Mouse (Mus musculus) neural tube, embryonic 13.5 days (tissue): ENCODE results near the gene Pip4k2c. TPM values are rescaled to one million over a fixed set of nuclear protein-coding genes. Genes with fewer than 3 reads are reported as not detected.

Source experiments
- ATAC-seq: fragments of 200-750 bp; cut with Nextera tagmentation; 2 replicates; pipeline ENCODE4 v1.8.0; 2017; ENCODE audit warnings: low read depth, mild to moderate bottlenecking, moderate TSS enrichment, moderate library complexity
- H3K27ac ChIP-seq: fragments of 300-500 bp; sonication (generic); replicated peaks from 2 replicates; pipeline ENCODE4 v1.5.1; 2015; ENCODE audit warnings: moderate library complexity, mild to moderate bottlenecking, inconsistent platforms
- H3K27me3 ChIP-seq: fragments of 300-500 bp; sonication (generic); 2 replicates; pipeline ENCODE4 v1.6.1; 2015; ENCODE audit warnings: mild to moderate bottlenecking, inconsistent platforms
- H3K36me3 ChIP-seq: fragments of 300-500 bp; sonication (generic); 2 replicates; pipeline ENCODE4 v1.6.1; 2015; ENCODE audit warnings: mild to moderate bottlenecking, inconsistent platforms
- H3K4me1 ChIP-seq: fragments of 300-500 bp; sonication (generic); replicated peaks from 2 replicates; pipeline ENCODE4 v1.6.1; 2015; ENCODE audit warnings: inconsistent platforms
- H3K4me2 ChIP-seq: fragments of 300-500 bp; sonication (generic); 2 replicates; pipeline ENCODE4 v1.6.1; 2015; ENCODE audit warnings: inconsistent platforms, mild to moderate bottlenecking, moderate library complexity
- H3K4me3 ChIP-seq: fragments of 300-500 bp; sonication (generic); 2 replicates; pipeline ENCODE4 v1.5.1; 2015; ENCODE audit warnings: mild to moderate bottlenecking, inconsistent platforms
- H3K9ac ChIP-seq: fragments of 300-500 bp; sonication (generic); 2 replicates; pipeline ENCODE4 v1.6.1; 2015; ENCODE audit warnings: moderate library complexity, mild to moderate bottlenecking, inconsistent platforms
- H3K9me3 ChIP-seq: fragments of 300-500 bp; sonication (generic); 2 replicates; pipeline ENCODE4 v1.6.1; 2016; ENCODE audit warnings: inconsistent platforms
- WGBS: fragments of 180-500 bp; shearing (Covaris S2); methylation state at CpG from one replicate; pipeline ENCODE4 v1.1.7; 2015; 5-methylcytosine and 5-hydroxymethylcytosine counted together
- polyA plus RNA-seq: library from polyadenylated mRNA; unstranded; fragments of >200 nt; fragmentation: Nextera tagmentation; extraction: Ambion mirVana; gene quantifications from 2 replicates; pipeline ENCODE4 v1.2.1, GENCODE M21; 2015

The Pip4k2c gene
- polyA plus RNA-seq, 1 experiment from 2014 or later, result 20.2 TPM

- Histone ChIP-seq H3K27ac (no peak overlapping the region), H3K36me3 (no peaks in the 10 kb centered on the region), H3K9ac (no peak overlapping the region), H3K4me1 (no peaks in the 10 kb centered on the region), H3K9me3 (no peaks in the 10 kb centered on the region), H3K27me3 (no peaks in the 10 kb centered on the region), H3K4me2 (no peak overlapping the region), H3K4me3 (no peak overlapping the region)
- WGBS, result 88% methylated on average over 4 of the region's 4 CpGs
- ATAC-seq, result no peak
Measured at GRCm38 (mm10) chr10:127150471-127150872, 60.9 kb downstream of the Pip4k2c start.

GRCm38 (mm10) chr10:127147135-127147534 is 64.2 kb downstream of the Pip4k2c start:
- Histone ChIP-seq H3K36me3 (no peaks in the 10 kb centered on the region), H3K9ac (no peak overlapping the region), H3K4me2 (no peak overlapping the region), H3K27me3 (no peaks in the 10 kb centered on the region), H3K27ac (no peak overlapping the region), H3K4me3 (no peak overlapping the region), H3K9me3 (no peaks in the 10 kb centered on the region), H3K4me1 (no peaks in the 10 kb centered on the region)
- ATAC-seq, result no peak
- WGBS, result 86% methylated on average over 6 of the region's 6 CpGs

Other genes with a start within 250 kb of the Pip4k2c start
- 21.9 and 26.9 TPM in 2 replicates for gene Ctdsp2, start 232.9 kb downstream of the Pip4k2c start, polyA plus RNA-seq
- gene Avil, start 210.9 kb downstream of the Pip4k2c start, polyA plus RNA-seq, result 23.0 and 36.0 TPM in 2 replicates
- 53.3 and 65.1 TPM in 2 replicates for gene Tsfm, start 180.7 kb downstream of the Pip4k2c start, polyA plus RNA-seq
- 22.5 and 25.7 TPM in 2 replicates for gene Mettl1, start 170.2 kb downstream of the Pip4k2c start, polyA plus RNA-seq
- gene Eef1akmt3, start 170.1 kb downstream of the Pip4k2c start, polyA plus RNA-seq, result 0.20 and 0.25 TPM in 2 replicates
- gene Cyp27b1, start 163.3 kb downstream of the Pip4k2c start, polyA plus RNA-seq, result 0.12 and 0.28 TPM in 2 replicates
- gene March9, start 151.4 kb downstream of the Pip4k2c start, polyA plus RNA-seq, result 5.4 and 6.3 TPM in 2 replicates
- gene Cdk4, start 148.1 kb downstream of the Pip4k2c start, polyA plus RNA-seq, result 1,139 and 1,291 TPM in 2 replicates
- 125 and 136 TPM in 2 replicates for gene Tspan31, start 141.3 kb downstream of the Pip4k2c start, polyA plus RNA-seq
- gene Agap2, start 136.3 kb downstream of the Pip4k2c start, polyA plus RNA-seq, result 1.9 and 2.3 TPM in 2 replicates
- gene Os9, start 90.5 kb downstream of the Pip4k2c start, polyA plus RNA-seq, result 146 and 151 TPM in 2 replicates
- 45.0 and 45.1 TPM in 2 replicates for gene B4galnt1, start 46.4 kb downstream of the Pip4k2c start, polyA plus RNA-seq
- 0.83 and 0.93 TPM in 2 replicates for gene Slc26a10, start 30.9 kb downstream of the Pip4k2c start, polyA plus RNA-seq
- gene Arhgef25, start 21.5 kb downstream of the Pip4k2c start, polyA plus RNA-seq, result 38.1 and 42.0 TPM in 2 replicates
- 188 and 221 TPM in 2 replicates for gene Dtx3, start 15.9 kb downstream of the Pip4k2c start, polyA plus RNA-seq
- gene Kif5a, start 51.8 kb upstream of the Pip4k2c start, polyA plus RNA-seq, result 102 and 104 TPM in 2 replicates
- 285 and 322 TPM in 2 replicates for gene Dctn2, start 54.8 kb upstream of the Pip4k2c start, polyA plus RNA-seq
- gene Mbd6, start 77.4 kb upstream of the Pip4k2c start, polyA plus RNA-seq, result 14.5 and 16.7 TPM in 2 replicates
- 103 and 110 TPM in 2 replicates for gene Mars, start 100.2 kb upstream of the Pip4k2c start, polyA plus RNA-seq
- 1.0 and 1.4 TPM in 2 replicates for gene Arhgap9, start 110.4 kb upstream of the Pip4k2c start, polyA plus RNA-seq
- gene Gli1, start 130.4 kb upstream of the Pip4k2c start, polyA plus RNA-seq, result 2.2 and 2.9 TPM in 2 replicates
- gene Inhbe, start 142.8 kb upstream of the Pip4k2c start, polyA plus RNA-seq, result not detected in 2 replicates
- gene Inhbc, start 158.8 kb upstream of the Pip4k2c start, polyA plus RNA-seq, result not detected in 2 replicates
- 30.6 and 33.3 TPM in 2 replicates for gene R3hdm2, start 168.7 kb upstream of the Pip4k2c start, polyA plus RNA-seq